Mouse (Mus musculus) lung, postnatal 36 days (tissue): ENCODE measurements around the gene Mutyh.

Experiments used
- DNase-seq: peaks from one replicate; pipeline ENCODE4 v3.0.0; 2022; ENCODE audit warnings: mixed read lengths

The Mutyh gene

DNA sequence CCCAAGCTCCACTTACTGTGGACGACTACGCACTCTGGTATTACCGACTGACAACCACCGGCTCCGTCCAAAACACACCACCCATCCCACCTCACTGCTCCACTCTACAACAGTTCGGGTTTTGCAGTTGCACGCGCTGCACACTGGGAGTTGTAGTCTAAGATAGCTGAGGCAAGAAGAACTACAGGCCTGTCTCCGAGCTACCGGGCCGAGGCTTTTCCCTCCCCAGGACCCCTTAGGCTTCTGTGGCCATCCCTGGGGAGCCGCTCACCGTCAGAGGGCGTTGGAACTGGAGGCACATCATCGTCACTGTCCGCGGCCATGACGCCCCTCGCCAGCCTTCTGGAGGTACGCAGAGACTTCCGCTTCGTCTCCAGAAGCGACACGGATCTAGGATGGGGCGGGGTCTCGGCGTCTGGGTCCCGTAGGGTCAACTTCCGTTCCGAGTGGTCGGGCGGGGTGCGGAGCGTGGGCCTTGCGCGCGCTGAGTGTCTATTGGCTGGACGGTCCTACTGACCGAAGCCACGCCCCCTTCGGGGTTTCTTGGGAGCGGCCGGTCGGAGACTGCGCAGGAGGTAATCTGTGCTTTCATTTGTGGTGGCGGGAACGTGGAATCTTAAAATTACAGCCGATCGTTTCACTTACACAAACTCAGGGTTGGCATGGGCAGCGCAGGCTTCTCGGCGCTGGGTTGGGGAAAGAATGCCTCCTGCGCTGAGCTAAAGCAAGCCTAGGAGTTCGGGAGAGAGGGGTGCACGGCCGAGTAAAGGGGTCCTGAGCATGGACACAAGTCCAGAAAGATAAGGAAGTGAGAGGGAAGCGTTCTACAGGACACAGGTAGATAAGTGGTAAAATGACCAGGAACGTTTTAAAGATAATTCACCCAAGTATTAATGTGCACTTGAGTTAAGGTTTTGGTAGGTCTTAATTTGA, at the start of gene Mutyh, which contains the start of gene Toe1:
Gene Mutyh (plus strand): TSS at position 527 of the 933 bp plus-strand sequence.
Gene Toe1 (minus strand): TSS at position 444 of the 933 bp plus-strand sequence.
- peak; percentile 98 for DNase-seq

DNA sequence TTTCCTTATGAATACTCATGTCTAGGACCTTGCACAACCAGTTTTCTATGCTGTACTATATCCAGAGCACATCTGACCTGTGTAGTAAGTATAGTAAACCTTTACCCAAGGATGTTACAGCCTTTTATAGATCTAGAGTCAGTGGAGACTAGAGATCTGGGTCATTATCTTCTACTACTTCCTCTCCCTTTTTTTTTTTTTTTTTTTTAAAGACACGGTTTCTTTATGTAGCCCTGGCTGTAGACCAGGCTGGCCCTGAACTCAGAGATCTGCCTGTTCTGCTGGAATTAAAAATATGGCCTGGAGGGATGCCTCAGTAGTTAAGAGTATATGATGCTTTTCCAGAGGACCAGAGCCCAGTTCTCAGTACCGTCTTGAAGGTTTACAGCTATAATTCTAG, 45.6 kb upstream of the Mutyh start:
- DNase-seq = no peak

DNA sequence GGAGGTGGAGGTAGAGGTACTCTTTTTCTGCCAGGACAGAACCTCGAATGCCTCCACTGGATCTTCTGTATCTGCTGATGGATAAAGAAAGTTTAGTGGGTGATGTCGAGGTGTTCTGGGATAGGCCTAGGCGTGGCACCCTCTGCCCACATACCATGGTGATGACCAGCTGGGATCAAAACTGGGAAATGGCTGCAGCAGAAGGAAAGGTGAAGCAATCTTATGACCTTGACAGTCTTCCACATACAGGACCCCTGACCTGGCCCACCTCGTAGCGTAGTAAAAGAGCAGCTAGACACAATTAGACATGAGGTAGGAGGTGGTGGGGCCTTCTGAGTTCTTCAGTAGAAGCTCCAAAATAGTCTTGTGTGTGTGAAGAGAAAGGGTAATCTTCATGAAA, 43.5 kb upstream of the Mutyh start:
- no peak for DNase-seq

GRCm38 (mm10) chr4:116768510-116768909, 39.0 kb upstream of the Mutyh start:
- DNase-seq = no peak

DNA sequence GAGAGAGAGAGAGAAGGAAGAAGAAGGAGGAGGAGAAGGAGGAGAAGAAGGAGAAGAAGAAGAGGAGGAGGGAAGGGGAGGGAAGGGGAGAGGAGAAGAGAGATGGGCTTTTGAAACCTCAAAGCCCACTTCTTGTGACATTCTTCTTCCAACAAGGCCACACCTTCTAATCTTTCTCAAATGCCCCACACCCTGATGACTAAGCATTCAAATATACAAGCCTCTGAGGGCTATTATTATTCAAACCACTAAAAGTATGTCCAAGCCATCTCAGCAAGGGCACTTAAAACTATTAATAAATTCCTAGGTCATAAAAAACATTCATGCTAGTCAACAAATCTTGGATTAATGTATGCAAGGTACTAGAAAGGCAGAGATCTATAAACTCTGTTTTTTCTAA, 38.5 kb upstream of the Mutyh start:
- peak; percentile 22 for DNase-seq

- no peak for DNase-seq
Observed at GRCm38 (mm10) chr4:116776391-116776790, 31.1 kb upstream of the Mutyh start.

DNA sequence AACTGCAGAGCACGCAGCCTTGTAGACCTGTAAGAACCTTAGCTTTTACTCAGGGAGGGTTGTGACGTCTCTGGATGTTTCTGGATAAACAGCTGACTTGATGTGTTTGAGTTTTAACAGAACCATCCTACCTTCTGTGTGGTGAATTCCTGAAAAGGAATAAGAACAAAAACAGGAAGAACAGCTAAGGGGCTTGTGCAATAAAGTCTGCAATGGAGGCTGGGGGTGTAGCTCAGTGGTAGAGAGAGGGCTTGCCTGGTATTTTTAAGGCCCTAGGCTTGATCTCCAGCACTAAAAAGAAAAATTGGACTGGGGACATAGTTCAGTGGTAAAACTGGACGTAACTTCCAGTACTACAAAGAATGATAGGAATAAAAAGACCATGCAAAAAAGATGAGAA, 30.4 kb upstream of the Mutyh start:
- no peak for DNase-seq

DNA sequence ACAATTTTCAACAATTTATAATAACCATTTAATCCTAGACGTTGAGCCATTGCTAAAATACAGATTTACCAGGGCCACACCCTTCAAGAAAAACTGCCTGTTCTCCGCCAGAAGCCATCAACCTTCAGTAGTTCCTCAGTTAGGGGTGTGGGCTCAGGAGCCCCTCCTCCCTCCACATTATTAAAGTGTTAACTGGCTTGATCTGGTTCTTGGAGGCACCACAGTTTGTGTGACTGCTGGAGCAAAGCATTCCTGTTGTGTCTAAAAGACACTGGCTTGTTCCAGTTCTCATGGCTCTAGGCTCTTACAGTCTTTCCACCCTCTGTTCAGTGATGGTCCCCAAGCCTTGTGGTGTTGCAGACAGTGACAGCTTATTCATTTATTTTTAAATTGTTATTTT, 27.0 kb upstream of the Mutyh start:
- DNase-seq = no peak

DNA sequence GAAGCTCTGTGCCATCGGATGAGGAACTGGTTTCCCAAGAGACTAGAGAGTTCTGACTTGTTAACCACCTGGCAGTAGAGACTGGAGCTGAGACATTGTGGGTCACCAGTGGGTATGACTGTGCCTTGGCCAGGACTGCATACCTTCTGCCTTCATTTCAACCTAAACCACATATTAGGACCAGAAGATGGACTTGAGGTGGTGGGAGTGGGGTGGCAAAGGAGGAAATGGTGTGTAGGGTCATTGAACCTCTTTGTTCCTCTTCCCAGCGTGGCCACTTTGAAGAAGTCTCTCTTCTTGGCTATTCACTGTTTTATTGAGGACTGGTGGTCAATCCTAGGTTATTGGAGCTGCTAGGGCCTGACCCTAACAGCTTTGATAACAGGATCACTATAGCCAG, 26.2 kb upstream of the Mutyh start:
- no peak for DNase-seq

DNA sequence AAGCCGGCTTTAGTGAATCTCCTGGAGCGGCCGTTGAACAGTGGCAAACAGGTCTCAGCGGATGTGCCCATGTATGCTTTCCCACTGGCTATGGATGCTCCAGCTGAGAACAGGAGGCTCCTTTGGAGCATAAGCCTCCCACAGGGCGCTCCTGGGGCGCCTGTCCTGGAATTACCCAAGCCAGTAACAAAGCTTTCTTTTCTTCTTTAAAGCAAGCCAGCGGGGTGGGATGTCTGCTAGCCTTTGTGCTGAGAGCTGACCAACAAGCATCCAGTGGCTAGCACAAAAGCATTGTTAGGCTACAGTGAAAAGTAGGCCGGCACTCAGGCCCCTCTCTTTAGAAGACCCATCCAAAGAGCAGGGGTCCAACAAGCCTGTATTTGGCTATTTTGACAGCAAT, 25.4 kb upstream of the Mutyh start:
- no peak for DNase-seq

- DNase-seq = no peak
Observed at GRCm38 (mm10) chr4:116786587-116786986, 20.9 kb upstream of the Mutyh start.

DNA sequence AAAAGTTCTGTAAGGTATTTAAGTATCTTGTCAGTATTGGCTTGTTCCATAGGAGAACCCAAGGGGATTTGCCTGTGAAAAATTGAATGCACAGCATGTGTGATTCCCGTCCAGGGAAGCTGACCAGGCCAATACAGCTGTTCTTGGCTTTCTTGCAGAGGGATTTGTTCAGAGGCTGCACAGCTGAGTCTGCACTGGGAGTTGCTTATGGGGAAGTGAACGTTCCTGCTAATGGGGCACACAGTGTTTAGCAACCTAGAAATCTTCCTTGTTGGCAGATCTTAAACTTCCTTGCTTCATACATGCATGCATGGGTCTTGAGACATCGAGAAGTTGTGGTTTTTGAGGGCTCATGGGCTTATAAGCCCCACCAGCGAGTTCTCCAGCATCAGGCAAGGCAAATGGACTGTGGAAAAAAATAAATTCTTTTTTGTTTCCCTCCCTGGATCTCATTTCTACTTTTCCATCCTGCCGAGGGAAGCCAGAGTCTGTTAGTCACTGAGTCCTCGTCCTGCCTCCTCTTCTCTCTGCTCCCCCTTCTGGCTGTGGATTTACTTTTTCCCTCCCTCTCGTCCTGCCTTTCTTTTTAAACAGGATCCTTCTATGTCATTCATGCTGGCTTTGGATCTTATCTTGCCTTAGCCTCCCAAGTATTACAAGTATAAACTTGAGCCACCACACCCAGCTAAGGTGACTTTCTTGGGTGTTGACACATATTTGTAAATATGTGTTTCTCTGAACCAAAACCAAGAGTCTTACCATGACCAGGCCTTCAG, 19.4 kb upstream of the Mutyh start:
- DNase-seq = peak; percentile 40

- DNase-seq = peak; percentile 97
Observed at GRCm38 (mm10) chr4:116788956-116789355, 18.6 kb upstream of the Mutyh start.

DNA sequence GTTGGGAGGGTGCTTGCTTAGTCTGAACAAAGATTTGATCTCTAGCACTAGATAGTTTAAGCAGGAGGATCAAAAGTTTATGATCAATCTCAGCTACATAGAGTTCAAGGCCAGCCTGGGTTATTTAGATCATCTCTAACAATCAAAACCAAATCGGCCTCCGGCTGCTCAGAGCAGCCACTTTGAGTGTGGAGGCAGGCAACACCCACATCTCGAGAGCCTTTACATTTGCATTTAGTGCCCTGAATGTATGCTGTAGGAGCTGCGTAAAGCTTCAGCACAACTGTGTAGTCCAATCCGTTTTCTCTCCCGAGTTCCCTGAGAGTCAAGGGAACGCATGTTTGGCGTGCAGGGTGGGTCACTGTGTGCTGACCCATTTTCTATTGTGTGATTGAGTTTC, 15.1 kb upstream of the Mutyh start:
- no peak for DNase-seq

GRCm38 (mm10) chr4:116794273-116794672, 13.2 kb upstream of the Mutyh start:
- no peak for DNase-seq

DNA sequence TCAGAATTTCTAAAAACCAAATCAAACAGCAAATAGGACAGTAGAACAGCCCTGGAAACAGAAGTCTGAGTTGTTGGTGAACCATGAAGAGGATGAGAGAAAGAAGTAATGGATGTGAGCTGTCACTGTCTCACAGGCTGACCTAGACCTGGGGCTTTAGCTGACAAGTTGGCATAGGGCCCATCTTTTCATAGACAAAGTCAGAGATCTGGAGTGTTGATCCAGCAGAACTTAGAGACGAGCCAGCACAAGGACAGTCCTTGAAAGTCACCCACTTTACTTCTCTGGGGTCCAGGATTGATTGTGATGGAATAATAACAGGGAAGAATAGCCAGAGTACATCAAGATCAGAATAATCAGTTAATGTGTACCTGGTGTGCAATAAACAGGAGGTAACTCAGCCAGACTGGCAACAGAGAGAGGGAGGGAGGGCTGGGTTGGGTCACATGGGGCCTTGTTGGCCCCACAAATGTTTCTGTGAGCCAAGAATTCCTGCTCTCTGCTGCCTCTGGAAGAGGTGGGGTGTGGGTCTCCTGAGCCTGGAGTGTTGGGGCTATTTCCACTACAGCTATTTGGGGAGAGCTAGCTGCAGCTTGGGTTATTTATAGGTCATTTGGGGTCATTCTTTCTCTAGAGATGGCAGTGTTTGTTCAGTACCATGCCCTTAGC, 10.9 kb upstream of the Mutyh start:
- no peak for DNase-seq

DNA sequence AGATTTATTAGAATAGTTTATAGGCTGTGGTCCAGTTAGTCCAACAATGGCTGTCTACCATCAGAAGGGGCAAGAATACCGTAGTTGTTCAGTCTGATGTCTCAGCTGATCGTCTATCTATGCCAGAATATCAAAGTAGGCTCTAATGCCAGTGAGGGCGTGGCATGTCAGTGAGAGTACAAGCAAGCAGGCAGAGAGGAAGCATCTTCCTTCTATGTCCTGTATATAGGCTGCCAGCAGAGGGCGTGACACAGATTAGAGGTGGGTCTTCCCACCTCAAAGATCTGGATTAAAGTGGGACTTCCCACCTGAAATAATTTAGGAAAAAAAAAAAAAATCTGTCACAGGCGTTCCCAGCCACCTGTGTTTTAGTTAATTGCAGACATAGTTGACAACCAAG, 7.6 kb upstream of the Mutyh start:
- peak; percentile 40 for DNase-seq

- DNase-seq = no peak
Observed at GRCm38 (mm10) chr4:116811012-116811411, 3.5 kb downstream of the Mutyh start.

GRCm38 (mm10) chr4:116815276-116815675, 7.8 kb downstream of the Mutyh start:
- no peak for DNase-seq

DNA sequence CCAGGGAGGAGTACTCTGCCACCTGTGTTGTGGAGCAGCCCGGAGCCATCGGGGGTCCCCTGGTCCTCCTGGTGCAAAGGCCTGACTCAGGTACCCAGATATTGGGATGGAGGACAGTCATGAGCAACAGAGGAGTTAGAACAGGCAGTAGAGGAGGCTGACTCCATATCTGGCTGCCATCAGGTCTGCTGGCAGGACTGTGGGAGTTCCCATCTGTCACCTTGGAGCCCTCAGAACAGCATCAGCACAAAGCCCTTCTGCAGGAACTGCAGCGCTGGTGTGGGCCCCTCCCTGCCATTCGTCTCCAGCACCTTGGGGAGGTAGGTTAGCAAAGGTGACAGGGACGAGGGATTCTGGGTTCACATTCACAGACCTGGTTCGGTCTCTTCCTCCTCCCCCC, 10.0 kb downstream of the Mutyh start:
- no peak for DNase-seq

GRCm38 (mm10) chr4:116819968-116820901, 12.7 kb downstream of the Mutyh start:
- DNase-seq = no peak
